Mouse (Mus musculus): Measurements from ENCODE around the gene Zbtb34.
A peak's percentile ranks its signal among the peaks of the same experiment; 100 is the strongest.

Gene Zbtb34

GRCm38 (mm10) chr2:33430771-33431699, at the start of gene Zbtb34:
Zbtb34 (minus strand) TSS chr2:33431324.
- DNase-seq: peak; percentile 41 to 73

GRCm38 (mm10) chr2:33477961-33478755, 47.0 kb upstream of the Zbtb34 start:
- no peak for DNase-seq

GRCm38 (mm10) chr2:33475961-33476360, 44.8 kb upstream of the Zbtb34 start:
- DNase-seq: no peak

GRCm38 (mm10) chr2:33468466-33469097, 37.5 kb upstream of the Zbtb34 start, which contains the start of gene Zbtb43:
Zbtb43 (minus strand) TSS chr2:33468559.
- DNase-seq: peak; percentile 94 to 95

GRCm38 (mm10) chr2:33467546-33468465, 36.7 kb upstream of the Zbtb34 start:
- DNase-seq: no peak

GRCm38 (mm10) chr2:33465966-33466365, 34.8 kb upstream of the Zbtb34 start:
- no peak for DNase-seq

GRCm38 (mm10) chr2:33465215-33465614, 34.1 kb upstream of the Zbtb34 start:
- DNase-seq: no peak

GRCm38 (mm10) chr2:33462066-33462465, 30.9 kb upstream of the Zbtb34 start:
- no peak for DNase-seq

- no peak for DNase-seq
Measured at GRCm38 (mm10) chr2:33461066-33461465, 29.9 kb upstream of the Zbtb34 start.

GRCm38 (mm10) chr2:33459660-33460059, 28.5 kb upstream of the Zbtb34 start:
- no peak for DNase-seq

GRCm38 (mm10) chr2:33456696-33457095, 25.6 kb upstream of the Zbtb34 start:
- DNase-seq: no peak

GRCm38 (mm10) chr2:33456242-33456641, 25.1 kb upstream of the Zbtb34 start:
- no peak for DNase-seq

- no peak for DNase-seq
Measured at GRCm38 (mm10) chr2:33455350-33455749, 24.2 kb upstream of the Zbtb34 start.

GRCm38 (mm10) chr2:33454816-33455215, 23.7 kb upstream of the Zbtb34 start:
- DNase-seq: no peak

- DNase-seq: no peak
Measured at GRCm38 (mm10) chr2:33453476-33453875, 22.4 kb upstream of the Zbtb34 start.

GRCm38 (mm10) chr2:33452721-33453120, 21.6 kb upstream of the Zbtb34 start:
- DNase-seq: no peak

GRCm38 (mm10) chr2:33452140-33452539, 21.0 kb upstream of the Zbtb34 start:
- DNase-seq: no peak

GRCm38 (mm10) chr2:33451038-33451978, 20.2 kb upstream of the Zbtb34 start:
- DNase-seq: no peak

GRCm38 (mm10) chr2:33449119-33449873, 18.2 kb upstream of the Zbtb34 start:
- no peak for DNase-seq

- DNase-seq: no peak
Measured at GRCm38 (mm10) chr2:33446796-33447195, 15.7 kb upstream of the Zbtb34 start.
